Mouse (Mus musculus) thymus, adult 18-20 months (tissue): Measurements from ENCODE around the gene Atg4c.

Source experiments
- DNase-seq, 2 experiments: peaks; one replicate each; pipeline ENCODE4 v3.0.0; 2022; ENCODE audit warnings: mixed read lengths in 2 of 2

Atg4c gene

GRCm38 (mm10) chr4:99186412-99187125, 7.2 kb upstream of the Atg4c start:
- DNase-seq = no peak

GRCm38 (mm10) chr4:99192640-99193039, 1.1 kb upstream of the Atg4c start:
- DNase-seq = no peak

GRCm38 (mm10) chr4:99193214-99193613, 520 bp upstream of the Atg4c start:
- DNase-seq = no peak

- DNase-seq = no peak
Measured at GRCm38 (mm10) chr4:99194826-99195225, 1.1 kb downstream of the Atg4c start.

GRCm38 (mm10) chr4:99198721-99199120, 5.0 kb downstream of the Atg4c start:
- no peak for DNase-seq

GRCm38 (mm10) chr4:99199757-99200251, 6.1 kb downstream of the Atg4c start:
- DNase-seq = no peak

GRCm38 (mm10) chr4:99200383-99201136, 6.8 kb downstream of the Atg4c start:
- no peak for DNase-seq

GRCm38 (mm10) chr4:99205773-99206172, 12.0 kb downstream of the Atg4c start:
- no peak for DNase-seq

GRCm38 (mm10) chr4:99206356-99206755, 12.6 kb downstream of the Atg4c start:
- no peak for DNase-seq

GRCm38 (mm10) chr4:99210087-99210486, 16.4 kb downstream of the Atg4c start:
- DNase-seq = no peak

- DNase-seq = no peak
Measured at GRCm38 (mm10) chr4:99211606-99212005, 17.9 kb downstream of the Atg4c start.

GRCm38 (mm10) chr4:99213123-99213522, 19.4 kb downstream of the Atg4c start:
- no peak for DNase-seq

GRCm38 (mm10) chr4:99222221-99222620, 28.5 kb downstream of the Atg4c start:
- DNase-seq = no peak

- DNase-seq = no peak
Measured at GRCm38 (mm10) chr4:99224790-99225189, 31.1 kb downstream of the Atg4c start.

GRCm38 (mm10) chr4:99227226-99227625, 33.5 kb downstream of the Atg4c start:
- DNase-seq = no peak

- no peak for DNase-seq
Measured at GRCm38 (mm10) chr4:99229371-99229770, 35.6 kb downstream of the Atg4c start.

GRCm38 (mm10) chr4:99235203-99235856, 41.6 kb downstream of the Atg4c start:
- no peak for DNase-seq

- DNase-seq = no peak
Measured at GRCm38 (mm10) chr4:99238305-99238704, 44.6 kb downstream of the Atg4c start.

- no peak for DNase-seq
Measured at GRCm38 (mm10) chr4:99241674-99242073, 47.9 kb downstream of the Atg4c start.

- no peak for DNase-seq
Measured at GRCm38 (mm10) chr4:99249358-99249757, 55.6 kb downstream of the Atg4c start.

- no peak for DNase-seq
Measured at GRCm38 (mm10) chr4:99249826-99250225, 56.1 kb downstream of the Atg4c start.

GRCm38 (mm10) chr4:99252957-99253356, 59.2 kb downstream of the Atg4c start:
- DNase-seq = no peak

- DNase-seq = no peak
Measured at GRCm38 (mm10) chr4:99263191-99263590, 69.5 kb downstream of the Atg4c start.

- no peak for DNase-seq
Measured at GRCm38 (mm10) chr4:99263663-99264062, 69.9 kb downstream of the Atg4c start.
